Mouse (Mus musculus): ENCODE data around the gene Fyn. TPM values are rescaled to one million over a fixed set of nuclear protein-coding genes. Genes with fewer than 3 reads are reported as not detected.

Fyn gene
- polyA plus RNA-seq, 1 experiment from 2014 or later = 13.5 TPM

- H3K36me3 ChIP-seq (ENCODE audit: control insufficient read depth, insufficient read depth) = peaks cover 7% of the 10 kb centered on the region; the same call in 1 of the 2 replicates
- no peak overlapping the region for H3K9ac ChIP-seq (ENCODE audit: low read depth, low read length)
- no peak for ATAC-seq
- no peak overlapping the region for H3K27ac ChIP-seq (ENCODE audit: low read depth, low read length)
- TF ChIP-seq CTCF (IDR thresholded peaks at IDR 0.05; ENCODE audit: low read depth) = no peak
- no peak overlapping the region for H3K4me2 ChIP-seq (replicated peaks; ENCODE audit: low read depth)
- 63% methylated on average over 2 of the region's 2 CpGs for WGBS
- H3K4me3 ChIP-seq (ENCODE audit: low read depth, low read length) = no peak overlapping the region
- no peaks in the 10 kb centered on the region for H3K27me3 ChIP-seq (replicated peaks; ENCODE audit: control insufficient read depth, insufficient read depth, low read length)
- H3K4me1 ChIP-seq (replicated peaks; ENCODE audit: control insufficient read depth, insufficient read depth, low read length) = no peaks in the 10 kb centered on the region
- H3K9me3 ChIP-seq (ENCODE audit: control insufficient read depth) = no peaks in the 10 kb centered on the region
Observed at GRCm38 (mm10) chr10:39562383-39562782, 193.7 kb downstream of the Fyn start.

- no peak overlapping the region for H3K27ac ChIP-seq (ENCODE audit: low read depth, low read length)
- H3K27me3 ChIP-seq (replicated peaks; ENCODE audit: control insufficient read depth, insufficient read depth, low read length) = no peaks in the 10 kb centered on the region
- TF ChIP-seq CTCF (IDR thresholded peaks at IDR 0.05; ENCODE audit: low read depth) = no peak
- H3K9ac ChIP-seq (ENCODE audit: low read depth, low read length) = no peak overlapping the region
- H3K4me1 ChIP-seq (replicated peaks; ENCODE audit: control insufficient read depth, insufficient read depth, low read length) = no peaks in the 10 kb centered on the region
- no peaks in the 10 kb centered on the region for H3K9me3 ChIP-seq (ENCODE audit: control insufficient read depth)
- no peak overlapping the region for H3K4me3 ChIP-seq (ENCODE audit: low read depth, low read length)
- WGBS = 62% methylated on average over 24 of the region's 24 CpGs
- no peak for ATAC-seq
- H3K4me2 ChIP-seq (replicated peaks; ENCODE audit: low read depth) = no peak overlapping the region
- peaks cover 7% of the 10 kb centered on the region; the same call in 1 of the 2 replicates for H3K36me3 ChIP-seq (ENCODE audit: control insufficient read depth, insufficient read depth)
Observed at GRCm38 (mm10) chr10:39563552-39564223, 195.0 kb downstream of the Fyn start.

GRCm38 (mm10) chr10:39566901-39567300, 198.2 kb downstream of the Fyn start:
- no peaks in the 10 kb centered on the region for H3K27me3 ChIP-seq (replicated peaks; ENCODE audit: control insufficient read depth, insufficient read depth, low read length)
- H3K9me3 ChIP-seq (ENCODE audit: control insufficient read depth) = no peaks in the 10 kb centered on the region
- ATAC-seq = no peak
- H3K4me2 ChIP-seq (replicated peaks; ENCODE audit: low read depth) = no peak overlapping the region
- H3K4me3 ChIP-seq (ENCODE audit: low read depth, low read length) = no peak overlapping the region
- no peaks in the 10 kb centered on the region for H3K4me1 ChIP-seq (replicated peaks; ENCODE audit: control insufficient read depth, insufficient read depth, low read length)
- no peak overlapping the region for H3K27ac ChIP-seq (ENCODE audit: low read depth, low read length)
- H3K36me3 ChIP-seq (ENCODE audit: control insufficient read depth, insufficient read depth) = peaks cover 7% of the 10 kb centered on the region; the same call in 1 of the 2 replicates
- no peak overlapping the region for H3K9ac ChIP-seq (ENCODE audit: low read depth, low read length)
- 70% methylated on average over 12 of the region's 12 CpGs for WGBS
- TF ChIP-seq CTCF (IDR thresholded peaks at IDR 0.05; ENCODE audit: low read depth) = no peak

- H3K36me3 ChIP-seq (ENCODE audit: control insufficient read depth, insufficient read depth) = peaks cover 7% of the 10 kb centered on the region; the same call in 1 of the 2 replicates
- ATAC-seq = no peak
- TF ChIP-seq CTCF (IDR thresholded peaks at IDR 0.05; ENCODE audit: low read depth) = no peak
- H3K4me1 ChIP-seq (replicated peaks; ENCODE audit: control insufficient read depth, insufficient read depth, low read length) = no peaks in the 10 kb centered on the region
- 74% methylated on average over 4 of the region's 4 CpGs for WGBS
- H3K4me2 ChIP-seq (replicated peaks; ENCODE audit: low read depth) = no peak overlapping the region
- no peak overlapping the region for H3K9ac ChIP-seq (ENCODE audit: low read depth, low read length)
- H3K27me3 ChIP-seq (replicated peaks; ENCODE audit: control insufficient read depth, insufficient read depth, low read length) = no peaks in the 10 kb centered on the region
- H3K9me3 ChIP-seq (ENCODE audit: control insufficient read depth) = no peaks in the 10 kb centered on the region
- no peak overlapping the region for H3K27ac ChIP-seq (ENCODE audit: low read depth, low read length)
- H3K4me3 ChIP-seq (ENCODE audit: low read depth, low read length) = no peak overlapping the region
Observed at GRCm38 (mm10) chr10:39568991-39569390, 200.3 kb downstream of the Fyn start.

- no peaks in the 10 kb centered on the region; the same call in 1 of the 2 replicates for H3K36me3 ChIP-seq (ENCODE audit: control insufficient read depth, insufficient read depth)
- TF ChIP-seq CTCF (IDR thresholded peaks at IDR 0.05; ENCODE audit: low read depth) = no peak
- H3K9ac ChIP-seq (ENCODE audit: low read depth, low read length) = no peak overlapping the region
- WGBS = 23% methylated on average over 7 of the region's 7 CpGs
- H3K9me3 ChIP-seq (ENCODE audit: control insufficient read depth) = no peaks in the 10 kb centered on the region
- no peaks in the 10 kb centered on the region for H3K27me3 ChIP-seq (replicated peaks; ENCODE audit: control insufficient read depth, insufficient read depth, low read length)
- no peak overlapping the region for H3K4me3 ChIP-seq (ENCODE audit: low read depth, low read length)
- ATAC-seq = no peak
- no peaks in the 10 kb centered on the region for H3K4me1 ChIP-seq (replicated peaks; ENCODE audit: control insufficient read depth, insufficient read depth, low read length)
- H3K27ac ChIP-seq (ENCODE audit: low read depth, low read length) = no peak overlapping the region
- no peak overlapping the region for H3K4me2 ChIP-seq (replicated peaks; ENCODE audit: low read depth)
Observed at GRCm38 (mm10) chr10:39571011-39571410, 202.4 kb downstream of the Fyn start.

GRCm38 (mm10) chr10:39572050-39572671, 203.5 kb downstream of the Fyn start:
- 54% methylated on average over 9 of the region's 9 CpGs for WGBS
- no peak for TF ChIP-seq CTCF (IDR thresholded peaks at IDR 0.05; ENCODE audit: low read depth)
- H3K9me3 ChIP-seq (ENCODE audit: control insufficient read depth) = no peaks in the 10 kb centered on the region
- no peaks in the 10 kb centered on the region for H3K27me3 ChIP-seq (replicated peaks; ENCODE audit: control insufficient read depth, insufficient read depth, low read length)
- no peak for ATAC-seq
- H3K36me3 ChIP-seq (ENCODE audit: control insufficient read depth, insufficient read depth) = no peaks in the 10 kb centered on the region
- no peaks in the 10 kb centered on the region for H3K4me1 ChIP-seq (replicated peaks; ENCODE audit: control insufficient read depth, insufficient read depth, low read length)
- no peak overlapping the region for H3K4me2 ChIP-seq (replicated peaks; ENCODE audit: low read depth)
- no peak overlapping the region for H3K9ac ChIP-seq (ENCODE audit: low read depth, low read length)
- no peak overlapping the region for H3K4me3 ChIP-seq (ENCODE audit: low read depth, low read length)
- no peak overlapping the region for H3K27ac ChIP-seq (ENCODE audit: low read depth, low read length)

Data from intestine, postnatal 0 days (tissue).